Mouse (Mus musculus): ENCODE data around the gene Slc2a6. TPM values are rescaled to one million over a fixed set of nuclear protein-coding genes. Genes with fewer than 3 reads are reported as not detected.
A peak's percentile ranks its signal among the peaks of the same experiment; 100 is the strongest.

The Slc2a6 gene
- polyA plus RNA-seq, 1 experiment from 2014 or later: 0.31 TPM

GRCm38 (mm10) chr2:26997993-26998392, 29.8 kb downstream of the Slc2a6 start:
- Histone ChIP-seq H3K27me3 (replicated peaks) (no peaks in the 10 kb centered on the region), H3K36me3 (no peaks in the 10 kb centered on the region), H3K9ac (no peak overlapping the region), H3K4me1 (0 out of 2 replicates have a peak, but pooled peaks cover 3% of the 10 kb centered on the region), H3K27ac (no peak overlapping the region), H3K9me3 (replicated peaks) (no peaks in the 10 kb centered on the region), H3K4me3 (no peak overlapping the region), H3K4me2 (no peak overlapping the region)
- ATAC-seq: no peak
- WGBS (ENCODE audit: insufficient replicate concordance): 79% methylated on average over 7 of the region's 7 CpGs

- no peak overlapping the region for H3K9ac ChIP-seq
- H3K4me3 ChIP-seq: no peak overlapping the region
- no peak overlapping the region for H3K27ac ChIP-seq
- no peak overlapping the region for H3K4me2 ChIP-seq
- no peaks in the 10 kb centered on the region for H3K36me3 ChIP-seq
- no peak for ATAC-seq
- no peaks in the 10 kb centered on the region for H3K9me3 ChIP-seq (replicated peaks)
- no peaks in the 10 kb centered on the region for H3K27me3 ChIP-seq (replicated peaks)
- H3K4me1 ChIP-seq: 0 out of 2 replicates have a peak, but pooled peaks cover 3% of the 10 kb centered on the region
- 77% methylated on average over 1 of the region's 1 CpGs for WGBS (ENCODE audit: insufficient replicate concordance)
Measured at GRCm38 (mm10) chr2:26997498-26997897, 30.3 kb downstream of the Slc2a6 start.

- Histone ChIP-seq H3K9me3 (replicated peaks) (no peaks in the 10 kb centered on the region), H3K9ac (no peak overlapping the region), H3K36me3 (no peaks in the 10 kb centered on the region), H3K4me3 (no peak overlapping the region), H3K27ac (no peak overlapping the region), H3K4me2 (no peak overlapping the region), H3K4me1 (0 out of 2 replicates have a peak, but pooled peaks cover 3% of the 10 kb centered on the region), H3K27me3 (replicated peaks) (no peaks in the 10 kb centered on the region)
- WGBS (ENCODE audit: insufficient replicate concordance): 54% methylated on average over 3 of the region's 3 CpGs
- no peak for ATAC-seq
Measured at GRCm38 (mm10) chr2:26993936-26994335, 33.9 kb downstream of the Slc2a6 start.

GRCm38 (mm10) chr2:26984640-26985039, 43.2 kb downstream of the Slc2a6 start:
- 0 out of 2 replicates have a peak, but pooled peaks cover 4% of the 10 kb centered on the region for H3K27me3 ChIP-seq (replicated peaks)
- H3K36me3 ChIP-seq: no peaks in the 10 kb centered on the region
- no peak overlapping the region for H3K27ac ChIP-seq
- WGBS (ENCODE audit: insufficient replicate concordance): 68% methylated on average over 5 of the region's 5 CpGs
- no peak overlapping the region for H3K9ac ChIP-seq
- no peak overlapping the region for H3K4me2 ChIP-seq
- no peak for ATAC-seq
- no peaks in the 10 kb centered on the region for H3K9me3 ChIP-seq (replicated peaks)
- no peak overlapping the region for H3K4me3 ChIP-seq
- H3K4me1 ChIP-seq: no peaks in the 10 kb centered on the region

- H3K9ac ChIP-seq: no peak overlapping the region
- 0 out of 2 replicates have a peak, but pooled peaks cover 4% of the 10 kb centered on the region for H3K27me3 ChIP-seq (replicated peaks)
- 59% methylated on average over 2 of the region's 2 CpGs for WGBS (ENCODE audit: insufficient replicate concordance)
- no peak overlapping the region for H3K27ac ChIP-seq
- H3K4me2 ChIP-seq: no peak overlapping the region
- H3K4me1 ChIP-seq: no peaks in the 10 kb centered on the region
- H3K4me3 ChIP-seq: no peak overlapping the region
- ATAC-seq: no peak
- H3K36me3 ChIP-seq: no peaks in the 10 kb centered on the region
- no peaks in the 10 kb centered on the region for H3K9me3 ChIP-seq (replicated peaks)
Measured at GRCm38 (mm10) chr2:26984179-26984578, 43.6 kb downstream of the Slc2a6 start.

GRCm38 (mm10) chr2:26980361-26980760, 47.4 kb downstream of the Slc2a6 start:
- Histone ChIP-seq H3K27ac (no peak overlapping the region), H3K9ac (no peak overlapping the region), H3K4me1 (no peaks in the 10 kb centered on the region), H3K9me3 (replicated peaks) (no peaks in the 10 kb centered on the region), H3K4me3 (no peak overlapping the region), H3K36me3 (no peaks in the 10 kb centered on the region), H3K27me3 (replicated peaks) (0 out of 2 replicates have a peak, but pooled peaks cover 4% of the 10 kb centered on the region), H3K4me2 (no peak overlapping the region)
- no peak for ATAC-seq
- 36% methylated on average over 1 of the region's 1 CpGs for WGBS (ENCODE audit: insufficient replicate concordance)

GRCm38 (mm10) chr2:26973960-26974359, 53.8 kb downstream of the Slc2a6 start:
- ATAC-seq: no peak
- Histone ChIP-seq H3K4me3 (no peak overlapping the region), H3K9me3 (replicated peaks) (no peaks in the 10 kb centered on the region), H3K9ac (no peak overlapping the region), H3K27me3 (replicated peaks) (peaks cover 12% of the 10 kb centered on the region), H3K36me3 (no peaks in the 10 kb centered on the region), H3K4me2 (0 out of 2 replicates have a peak overlapping the region, but pooled peaks have one; percentile 3), H3K4me1 (no peaks in the 10 kb centered on the region), H3K27ac (0 out of 2 replicates have a peak overlapping the region, but pooled peaks have one; percentile 64)
- 16% methylated on average over 4 of the region's 4 CpGs for WGBS (ENCODE audit: insufficient replicate concordance)

GRCm38 (mm10) chr2:26973116-26973515, 54.7 kb downstream of the Slc2a6 start, which contains the start of gene Adamts13:
Gene Adamts13 (plus strand): TSS chr2:26973416.
- H3K9ac ChIP-seq: no peak within 1 kb of the TSS
- H3K27me3 ChIP-seq (replicated peaks): peaks cover 12% of the 10 kb centered on the region
- H3K27ac ChIP-seq: peak within 1 kb of the TSS; percentile 64; the same call in 1 of the 2 replicates
- H3K9me3 ChIP-seq (replicated peaks): no peaks in the 10 kb centered on the region
- WGBS (ENCODE audit: insufficient replicate concordance): 52% methylated on average over 3 of the region's 3 CpGs
- no peaks in the 10 kb centered on the region for H3K36me3 ChIP-seq
- no peak within 1 kb of the TSS for H3K4me3 ChIP-seq
- H3K4me1 ChIP-seq: no peaks in the 10 kb centered on the region
- no peak for ATAC-seq
- H3K4me2 ChIP-seq: 0 out of 2 replicates have a peak within 1 kb of the TSS, but pooled peaks have one; percentile 3

Other genes with a start within 250 kb of the Slc2a6 start
- gene Abo, start 163.0 kb downstream of the Slc2a6 start, polyA plus RNA-seq (2016; fragmentation: Nextera tagmentation; extraction: Ambion mirVana): not detected in 2 replicates
- 21.6 and 23.8 TPM in 2 replicates for gene Surf6, start 125.1 kb downstream of the Slc2a6 start, polyA plus RNA-seq (2016; fragmentation: Nextera tagmentation; extraction: Ambion mirVana)
- gene Med22, start 117.3 kb downstream of the Slc2a6 start, polyA plus RNA-seq (2016; fragmentation: Nextera tagmentation; extraction: Ambion mirVana): 30.0 and 32.1 TPM in 2 replicates
- 560 and 587 TPM in 2 replicates for gene Rpl7a, start 117.2 kb downstream of the Slc2a6 start, polyA plus RNA-seq (2016; fragmentation: Nextera tagmentation; extraction: Ambion mirVana)
- 46.3 and 48.1 TPM in 2 replicates for gene Surf2, start 111.6 kb downstream of the Slc2a6 start, polyA plus RNA-seq (2016; fragmentation: Nextera tagmentation; extraction: Ambion mirVana)
- gene Surf1, start 111.5 kb downstream of the Slc2a6 start, polyA plus RNA-seq (2016; fragmentation: Nextera tagmentation; extraction: Ambion mirVana): 41.6 and 42.5 TPM in 2 replicates
- gene Surf4, start 94.1 kb downstream of the Slc2a6 start, polyA plus RNA-seq (2016; fragmentation: Nextera tagmentation; extraction: Ambion mirVana): 120 and 124 TPM in 2 replicates
- 0.06 and 0.14 TPM in 2 replicates for gene Stkld1, start 94.0 kb downstream of the Slc2a6 start, polyA plus RNA-seq (2016; fragmentation: Nextera tagmentation; extraction: Ambion mirVana)
- 33.8 and 35.2 TPM in 2 replicates for gene Rexo4, start 63.6 kb downstream of the Slc2a6 start, polyA plus RNA-seq (2016; fragmentation: Nextera tagmentation; extraction: Ambion mirVana)
- gene Adamts13, start 54.6 kb downstream of the Slc2a6 start, polyA plus RNA-seq (2016; fragmentation: Nextera tagmentation; extraction: Ambion mirVana): 0.96 and 1.1 TPM in 2 replicates
- 16.5 and 19.1 TPM in 2 replicates for gene Cacfd1, start 18.1 kb downstream of the Slc2a6 start, polyA plus RNA-seq (2016; fragmentation: Nextera tagmentation; extraction: Ambion mirVana)
- 0.14 and 0.90 TPM in 2 replicates for gene Mymk, start 44.2 kb upstream of the Slc2a6 start, polyA plus RNA-seq (2016; fragmentation: Nextera tagmentation; extraction: Ambion mirVana)
- 0.77 and 1.3 TPM in 2 replicates for gene Adamtsl2, start 51.4 kb upstream of the Slc2a6 start, polyA plus RNA-seq (2016; fragmentation: Nextera tagmentation; extraction: Ambion mirVana)
- 0.08 TPM in 1 of 2 replicates, not detected in the other for gene Fam163b, start 114.5 kb upstream of the Slc2a6 start, polyA plus RNA-seq (2016; fragmentation: Nextera tagmentation; extraction: Ambion mirVana)
- 0.05 and 0.12 TPM in 2 replicates for gene Dbh, start 137.2 kb upstream of the Slc2a6 start, polyA plus RNA-seq (2016; fragmentation: Nextera tagmentation; extraction: Ambion mirVana)
- gene Sardh, start 220.3 kb upstream of the Slc2a6 start, polyA plus RNA-seq (2016; fragmentation: Nextera tagmentation; extraction: Ambion mirVana): 37.6 and 41.5 TPM in 2 replicates